Mouse (Mus musculus): Measurements from ENCODE around the gene Tas2r134. TPM values are rescaled to one million over a fixed set of nuclear protein-coding genes. Genes with fewer than 3 reads are reported as not detected.
A peak's percentile ranks its signal among the peaks of the same experiment; 100 is the strongest.

Tas2r134 gene
- polyA plus RNA-seq, 1 experiment from 2014 or later, result not detected

GRCm38 (mm10) chr2:51610897-51611296 is 16.4 kb upstream of the Tas2r134 start:
- Histone ChIP-seq H3K4me1 (no peaks in the 10 kb centered on the region), H3K4me2 (no peak overlapping the region), H3K27me3 (no peaks in the 10 kb centered on the region), H3K9me3 (replicated peaks) (no peaks in the 10 kb centered on the region), H3K4me3 (replicated peaks) (no peak overlapping the region), H3K27ac (no peak overlapping the region), H3K36me3 (no peaks in the 10 kb centered on the region), H3K9ac (no peak overlapping the region)
- 43% methylated on average over 2 of the region's 2 CpGs for WGBS
- no peak for ATAC-seq (replicated peaks; ENCODE audit: low FRiP score)

- 74% methylated on average over 4 of the region's 4 CpGs for WGBS
- no peaks in the 10 kb centered on the region for H3K4me1 ChIP-seq
- H3K27ac ChIP-seq, result no peak overlapping the region
Observed at GRCm38 (mm10) chr2:51613716-51614115, 13.6 kb upstream of the Tas2r134 start.

GRCm38 (mm10) chr2:51621931-51622330 is 5.4 kb upstream of the Tas2r134 start:
- Histone ChIP-seq H3K9ac (no peak overlapping the region), H3K27ac (no peak overlapping the region), H3K27me3 (no peaks in the 10 kb centered on the region), H3K4me3 (replicated peaks) (no peak overlapping the region), H3K4me2 (no peak overlapping the region), H3K9me3 (replicated peaks) (no peaks in the 10 kb centered on the region), H3K36me3 (no peaks in the 10 kb centered on the region), H3K4me1 (no peaks in the 10 kb centered on the region)
- no peak for ATAC-seq (replicated peaks; ENCODE audit: low FRiP score)
- WGBS, result 95% methylated on average over 2 of the region's 2 CpGs

More at GRCm38 (mm10) chr2:51613716-51614115, 13.6 kb upstream of the Tas2r134 start:
- Histone ChIP-seq H3K9me3 (replicated peaks) (no peaks in the 10 kb centered on the region), H3K27me3 (no peaks in the 10 kb centered on the region), H3K36me3 (no peaks in the 10 kb centered on the region), H3K4me3 (replicated peaks) (no peak overlapping the region), H3K4me2 (no peak overlapping the region), H3K9ac (no peak overlapping the region)
- no peak for ATAC-seq (replicated peaks; ENCODE audit: low FRiP score)

- no peaks in the 10 kb centered on the region for H3K9me3 ChIP-seq (replicated peaks)
- WGBS, result 82% methylated on average over 3 of the region's 3 CpGs
- no peak overlapping the region for H3K27ac ChIP-seq
- H3K4me1 ChIP-seq, result no peaks in the 10 kb centered on the region
- ATAC-seq (replicated peaks; ENCODE audit: low FRiP score), result no peak
- no peak overlapping the region for H3K9ac ChIP-seq
- H3K4me3 ChIP-seq (replicated peaks), result no peak overlapping the region
- no peaks in the 10 kb centered on the region for H3K27me3 ChIP-seq
- no peak overlapping the region for H3K4me2 ChIP-seq
- H3K36me3 ChIP-seq, result no peaks in the 10 kb centered on the region
Observed at GRCm38 (mm10) chr2:51626007-51626406, 1.3 kb upstream of the Tas2r134 start.

GRCm38 (mm10) chr2:51631428-51631827 is 4.1 kb downstream of the Tas2r134 start:
- ATAC-seq (replicated peaks; ENCODE audit: low FRiP score), result no peak
- Histone ChIP-seq H3K36me3 (no peaks in the 10 kb centered on the region), H3K27ac (no peak overlapping the region), H3K4me3 (replicated peaks) (no peak overlapping the region), H3K9ac (no peak overlapping the region), H3K4me2 (no peak overlapping the region), H3K27me3 (no peaks in the 10 kb centered on the region), H3K4me1 (no peaks in the 10 kb centered on the region), H3K9me3 (replicated peaks) (no peaks in the 10 kb centered on the region)
- 86% methylated on average over 2 of the region's 2 CpGs for WGBS

- H3K9ac ChIP-seq, result no peak overlapping the region
- 85% methylated on average over 11 of the region's 11 CpGs for WGBS
- H3K36me3 ChIP-seq, result no peaks in the 10 kb centered on the region
- H3K4me1 ChIP-seq, result no peaks in the 10 kb centered on the region
- no peaks in the 10 kb centered on the region for H3K9me3 ChIP-seq (replicated peaks)
- no peak overlapping the region for H3K4me2 ChIP-seq
- H3K27ac ChIP-seq, result no peak overlapping the region
- H3K27me3 ChIP-seq, result no peaks in the 10 kb centered on the region
- no peak for ATAC-seq (replicated peaks; ENCODE audit: low FRiP score)
- no peak overlapping the region for H3K4me3 ChIP-seq (replicated peaks)
Observed at GRCm38 (mm10) chr2:51637681-51638080, 10.4 kb downstream of the Tas2r134 start.

- no peak for ATAC-seq (replicated peaks; ENCODE audit: low FRiP score)
- H3K4me2 ChIP-seq, result no peak overlapping the region
- H3K4me3 ChIP-seq (replicated peaks), result no peak overlapping the region
- H3K9ac ChIP-seq, result no peak overlapping the region
- no peaks in the 10 kb centered on the region for H3K36me3 ChIP-seq
- no peaks in the 10 kb centered on the region for H3K9me3 ChIP-seq (replicated peaks)
- 89% methylated on average over 7 of the region's 7 CpGs for WGBS
- no peaks in the 10 kb centered on the region for H3K4me1 ChIP-seq
- H3K27me3 ChIP-seq, result no peaks in the 10 kb centered on the region
- no peak overlapping the region for H3K27ac ChIP-seq
Observed at GRCm38 (mm10) chr2:51641635-51642034, 14.3 kb downstream of the Tas2r134 start.

- Histone ChIP-seq H3K36me3 (no peaks in the 10 kb centered on the region), H3K4me1 (no peaks in the 10 kb centered on the region), H3K4me2 (no peak overlapping the region), H3K9ac (no peak overlapping the region), H3K27ac (0 out of 2 replicates have a peak overlapping the region, but pooled peaks have one; percentile 37), H3K27me3 (no peaks in the 10 kb centered on the region), H3K9me3 (replicated peaks) (no peaks in the 10 kb centered on the region), H3K4me3 (replicated peaks) (no peak overlapping the region)
- WGBS, result 59% methylated on average over 7 of the region's 7 CpGs
- no peak for ATAC-seq (replicated peaks; ENCODE audit: low FRiP score)
Observed at GRCm38 (mm10) chr2:51643244-51644139, 16.2 kb downstream of the Tas2r134 start.

- no peak overlapping the region for H3K27ac ChIP-seq
- WGBS, result 81% methylated on average over 3 of the region's 3 CpGs
- H3K36me3 ChIP-seq, result no peaks in the 10 kb centered on the region
- H3K27me3 ChIP-seq, result no peaks in the 10 kb centered on the region
- H3K4me2 ChIP-seq, result no peak overlapping the region
- ATAC-seq (replicated peaks; ENCODE audit: low FRiP score), result no peak
- H3K9me3 ChIP-seq (replicated peaks), result no peaks in the 10 kb centered on the region
- no peak overlapping the region for H3K9ac ChIP-seq
- H3K4me1 ChIP-seq, result no peaks in the 10 kb centered on the region
- no peak overlapping the region for H3K4me3 ChIP-seq (replicated peaks)
Observed at GRCm38 (mm10) chr2:51647972-51648371, 20.7 kb downstream of the Tas2r134 start.

- ATAC-seq (replicated peaks; ENCODE audit: low FRiP score), result no peak
- H3K9ac ChIP-seq, result no peak overlapping the region
Observed at GRCm38 (mm10) chr2:51649887-51650286, 22.6 kb downstream of the Tas2r134 start.

GRCm38 (mm10) chr2:51652086-51652485 is 24.8 kb downstream of the Tas2r134 start:
- H3K9ac ChIP-seq, result no peak overlapping the region
- 92% methylated on average over 10 of the region's 10 CpGs for WGBS
- no peak overlapping the region for H3K4me3 ChIP-seq (replicated peaks)

More at GRCm38 (mm10) chr2:51649887-51650286, 22.6 kb downstream of the Tas2r134 start:
- WGBS, result 93% methylated on average over 1 of the region's 1 CpGs
- H3K4me1 ChIP-seq, result no peaks in the 10 kb centered on the region
- no peaks in the 10 kb centered on the region for H3K36me3 ChIP-seq
- no peak overlapping the region for H3K4me2 ChIP-seq
- H3K27ac ChIP-seq, result no peak overlapping the region
- H3K27me3 ChIP-seq, result no peaks in the 10 kb centered on the region
- no peaks in the 10 kb centered on the region for H3K9me3 ChIP-seq (replicated peaks)
- no peak overlapping the region for H3K4me3 ChIP-seq (replicated peaks)

GRCm38 (mm10) chr2:51657684-51658083 is 30.4 kb downstream of the Tas2r134 start:
- no peak for ATAC-seq (replicated peaks; ENCODE audit: low FRiP score)
- no peak overlapping the region for H3K27ac ChIP-seq
- WGBS, result 48% methylated on average over 3 of the region's 3 CpGs
- H3K27me3 ChIP-seq, result no peaks in the 10 kb centered on the region
- H3K36me3 ChIP-seq, result no peaks in the 10 kb centered on the region
- no peaks in the 10 kb centered on the region for H3K9me3 ChIP-seq (replicated peaks)
- H3K4me1 ChIP-seq, result no peaks in the 10 kb centered on the region
- H3K9ac ChIP-seq, result no peak overlapping the region
- H3K4me3 ChIP-seq (replicated peaks), result no peak overlapping the region
- no peak overlapping the region for H3K4me2 ChIP-seq

More at GRCm38 (mm10) chr2:51652086-51652485, 24.8 kb downstream of the Tas2r134 start:
- no peaks in the 10 kb centered on the region for H3K27me3 ChIP-seq
- H3K4me2 ChIP-seq, result no peak overlapping the region
- no peaks in the 10 kb centered on the region for H3K4me1 ChIP-seq
- no peak for ATAC-seq (replicated peaks; ENCODE audit: low FRiP score)
- no peak overlapping the region for H3K27ac ChIP-seq
- no peaks in the 10 kb centered on the region for H3K9me3 ChIP-seq (replicated peaks)
- H3K36me3 ChIP-seq, result no peaks in the 10 kb centered on the region

Data from kidney, embryonic 15.5 days (tissue).